Mouse (Mus musculus) CH12.LX (cell line): ENCODE measurements at regions not wholly inside any gene's neighbourhood (a gene's known extent, or its start where the extent isn't known, plus 50 kb on each side); places are given as distances from the start of the nearest gene placed in this dataset.

Experiments used
- DNase-seq: peaks from one replicate; pipeline ENCODE4 v3.0.0-alpha.2; 2013; ENCODE audit errors: extremely low read depth
- H3K27ac ChIP-seq: 2 replicates; pipeline ENCODE4 v1.5.1; 2012; ENCODE audit warnings: low read depth, mild to moderate bottlenecking, control low read depth, moderate library complexity; ENCODE audit not compliant: insufficient read depth
- H3K27me3 ChIP-seq: replicated peaks from 2 replicates; pipeline ENCODE3; 2012; ENCODE audit warnings: inconsistent platforms
- H3K36me3 ChIP-seq, 2 experiments: replicated peaks in 1 of 2; 2 replicates each; pipeline versions ENCODE3 to v1.6.1; 2012; ENCODE audit warnings: inconsistent platforms in 1 of 2, low read length in 1 of 2, mild to moderate bottlenecking in 1 of 2, mixed read lengths in 1 of 2, moderate library complexity in 1 of 2; ENCODE audit not compliant: control insufficient read depth in 1 of 2, insufficient read depth in 1 of 2
- H3K4me1 ChIP-seq, 2 experiments: 2 replicates each; pipeline ENCODE4 v1.6.1; 2012; ENCODE audit warnings: inconsistent platforms in 1 of 2, moderate library complexity in 1 of 2; ENCODE audit not compliant: insufficient read depth in 2 of 2, control insufficient read depth in 1 of 2
- H3K4me2 ChIP-seq: 2 replicates; pipeline ENCODE4 v1.6.1; 2012; ENCODE audit warnings: low read depth, mild to moderate bottlenecking, control low read depth; ENCODE audit not compliant: poor library complexity, insufficient read depth, severe bottlenecking
- H3K4me3 ChIP-seq, 3 experiments: fragments of 150-350 bp in 1 of 3; sonication (generic) in 1 of 3; replicated peaks in 1 of 3; 2 replicates each; pipeline versions ENCODE3 to v1.5.1; 2011 to 2012; ENCODE audit warnings: low read depth in 2 of 3, low read length in 2 of 3, mild to moderate bottlenecking in 2 of 3, moderate library complexity in 2 of 3, control low read depth in 1 of 3, improper control_type of control experiment in 1 of 3, inconsistent platforms in 1 of 3, mixed read lengths in 1 of 3; ENCODE audit not compliant: poor library complexity in 1 of 3
- H3K79me2 ChIP-seq: replicated peaks from 2 replicates; pipeline ENCODE4 v1.6.1; 2012; ENCODE audit warnings: mild to moderate bottlenecking, moderate library complexity; ENCODE audit not compliant: control insufficient read depth, poor library complexity, insufficient read depth, severe bottlenecking; ENCODE audit errors: extremely low read depth
- H3K9ac ChIP-seq: 2 replicates; pipeline ENCODE4 v1.6.1; 2012; ENCODE audit warnings: low read depth, mild to moderate bottlenecking, control low read depth, moderate library complexity; ENCODE audit not compliant: insufficient read depth
- H3K9me3 ChIP-seq: replicated peaks from 2 replicates; pipeline ENCODE3; 2012; ENCODE audit warnings: low read length, inconsistent platforms, mixed read lengths
- BHLHE40 ChIP-seq: IDR thresholded peaks from 2 replicates; pipeline ENCODE4 v1.6.1; 2011; ENCODE audit warnings: mild to moderate bottlenecking, low read depth, low read length, improper control_type of control experiment
- CHD2 ChIP-seq: IDR thresholded peaks from 2 replicates; pipeline ENCODE4 v1.6.1; 2011; ENCODE audit warnings: low read length, improper control_type of control experiment
- CTCF ChIP-seq, 2 experiments: IDR thresholded peaks in 1 of 2; conservative IDR thresholded peaks in 1 of 2; 2 replicates each; pipeline ENCODE4 v1.5.1; 2011 to 2012; ENCODE audit warnings: low read depth in 2 of 2, low read length in 2 of 2, improper control_type of control experiment in 1 of 2, inconsistent platforms in 1 of 2, mild to moderate bottlenecking in 1 of 2, moderate library complexity in 1 of 2
- ELF1 ChIP-seq: IDR thresholded peaks from 2 replicates; pipeline ENCODE4 v1.6.1; 2014; ENCODE audit warnings: low read depth, mild to moderate bottlenecking, inconsistent platforms, low read length, improper control_type of control experiment
- EP300 ChIP-seq: IDR thresholded peaks from 2 replicates; pipeline ENCODE4 v1.6.1; 2011; ENCODE audit warnings: low read length, improper control_type of control experiment
- ETS1 ChIP-seq: conservative IDR thresholded peaks from 2 replicates; pipeline ENCODE4 v1.6.1; 2012; ENCODE audit warnings: low read depth, mild to moderate bottlenecking, inconsistent platforms, low read length, improper control_type of control experiment, moderate library complexity
- HCFC1 ChIP-seq: IDR thresholded peaks from 2 replicates; pipeline ENCODE4 v1.6.1; 2012; ENCODE audit warnings: low read depth, mild to moderate bottlenecking, inconsistent platforms, low read length, improper control_type of control experiment
- IRF4 ChIP-seq: IDR thresholded peaks from 2 replicates; pipeline ENCODE4 v1.6.1; 2014; ENCODE audit warnings: low read depth, mild to moderate bottlenecking, inconsistent platforms, low read length, improper control_type of control experiment
- JUND ChIP-seq: conservative IDR thresholded peaks from 2 replicates; pipeline ENCODE4 v1.6.1; 2011; ENCODE audit warnings: low read depth, low read length, improper control_type of control experiment
- KAT2A ChIP-seq: IDR thresholded peaks from 2 replicates; pipeline ENCODE4 v1.6.1; 2012; ENCODE audit warnings: low read length, improper control_type of control experiment, inconsistent platforms; ENCODE audit not compliant: insufficient replicate concordance
- MAFK ChIP-seq: IDR thresholded peaks from 2 replicates; pipeline ENCODE4 v1.6.1; 2011; ENCODE audit warnings: low read length, improper control_type of control experiment; ENCODE audit not compliant: insufficient replicate concordance
- MAX ChIP-seq: IDR thresholded peaks from 2 replicates; pipeline ENCODE4 v1.6.1; 2011; ENCODE audit warnings: low read length, improper control_type of control experiment
- MAZ ChIP-seq: IDR thresholded peaks from 2 replicates; pipeline ENCODE4 v1.6.1; 2012; ENCODE audit warnings: low read depth, mild to moderate bottlenecking, inconsistent platforms, low read length, improper control_type of control experiment, moderate library complexity
- MEF2A ChIP-seq: IDR thresholded peaks from 2 replicates; pipeline ENCODE4 v1.6.1; 2014; ENCODE audit warnings: low read depth, mild to moderate bottlenecking, inconsistent platforms, low read length, improper control_type of control experiment, borderline replicate concordance
- MXI1 ChIP-seq: IDR thresholded peaks from 2 replicates; pipeline ENCODE4 v1.6.1; 2011; ENCODE audit warnings: mild to moderate bottlenecking, low read depth, low read length, improper control_type of control experiment
- NRF1 ChIP-seq: IDR thresholded peaks from 2 replicates; pipeline ENCODE4 v1.6.1; 2014; ENCODE audit warnings: low read depth, mild to moderate bottlenecking, inconsistent platforms, low read length, improper control_type of control experiment, moderate library complexity
- POLR2A ChIP-seq: IDR thresholded peaks from 2 replicates; pipeline ENCODE4 v1.6.1; 2011; ENCODE audit warnings: low read depth, mild to moderate bottlenecking, improper control_type of control experiment, low read length
- POLR2AphosphoS2 ChIP-seq: IDR thresholded peaks from 2 replicates; pipeline ENCODE4 v1.6.1; 2011; ENCODE audit warnings: low read depth, low read length, improper control_type of control experiment
- RCOR1 ChIP-seq: conservative IDR thresholded peaks from 2 replicates; pipeline ENCODE4 v1.6.1; 2012; ENCODE audit warnings: low read depth, mild to moderate bottlenecking, inconsistent platforms, low read length, improper control_type of control experiment
- SIN3A ChIP-seq: IDR thresholded peaks from 2 replicates; pipeline ENCODE4 v1.6.1; 2012; ENCODE audit warnings: low read length, improper control_type of control experiment, inconsistent platforms
- SMC3 ChIP-seq: IDR thresholded peaks from 2 replicates; pipeline ENCODE4 v1.6.1; 2011; ENCODE audit warnings: low read depth, low read length, improper control_type of control experiment
- TBP ChIP-seq: conservative IDR thresholded peaks from 2 replicates; pipeline ENCODE4 v1.6.1; 2011; ENCODE audit warnings: low read depth, low read length, improper control_type of control experiment
- TCF12 ChIP-seq: IDR thresholded peaks from 2 replicates; pipeline ENCODE4 v1.6.1; 2014; ENCODE audit warnings: low read depth, mild to moderate bottlenecking, inconsistent platforms, low read length, improper control_type of control experiment
- USF2 ChIP-seq: conservative IDR thresholded peaks from 2 replicates; pipeline ENCODE4 v1.6.1; 2011; ENCODE audit warnings: low read depth, low read length, improper control_type of control experiment
- ZC3H11A ChIP-seq: IDR thresholded peaks from 2 replicates; pipeline ENCODE4 v1.6.1; 2012; ENCODE audit warnings: low read depth, mild to moderate bottlenecking, inconsistent platforms, low read length, improper control_type of control experiment
- ZKSCAN1 ChIP-seq: IDR thresholded peaks from 2 replicates; pipeline ENCODE4 v1.6.1; 2012; ENCODE audit warnings: low read depth, inconsistent platforms, low read length, improper control_type of control experiment, borderline replicate concordance
- ZMIZ1 ChIP-seq: IDR thresholded peaks from 2 replicates; pipeline ENCODE4 v1.6.1; 2012; ENCODE audit warnings: low read depth, mild to moderate bottlenecking, inconsistent platforms, low read length, improper control_type of control experiment
- ZNF384 ChIP-seq: IDR thresholded peaks from 2 replicates; pipeline ENCODE4 v1.6.1; 2012; ENCODE audit warnings: low read depth, low read length, improper control_type of control experiment, inconsistent platforms
- dilution Hi-C: fragments of 300-500 bp; cut with MboI; formaldehyde crosslinking; loops from 2 replicates; pipeline ENCODE4 v1.14.3; 2020; ENCODE audit warnings: low sequenced_read_pairs; ENCODE audit not compliant: extremely low pct_unique_long_range_greater_than_20kb, extremely low pct_ligation_motif_present
- in situ Hi-C: fragments of 300-500 bp; cut with MboI; formaldehyde crosslinking; loops from 3 replicates; pipeline ENCODE4 v1.14.3; 2019; ENCODE audit warnings: low sequenced_read_pairs, low pct_ligation_motif_present, low pct_unique_long_range_greater_than_20kb, mixed read lengths

DNA sequence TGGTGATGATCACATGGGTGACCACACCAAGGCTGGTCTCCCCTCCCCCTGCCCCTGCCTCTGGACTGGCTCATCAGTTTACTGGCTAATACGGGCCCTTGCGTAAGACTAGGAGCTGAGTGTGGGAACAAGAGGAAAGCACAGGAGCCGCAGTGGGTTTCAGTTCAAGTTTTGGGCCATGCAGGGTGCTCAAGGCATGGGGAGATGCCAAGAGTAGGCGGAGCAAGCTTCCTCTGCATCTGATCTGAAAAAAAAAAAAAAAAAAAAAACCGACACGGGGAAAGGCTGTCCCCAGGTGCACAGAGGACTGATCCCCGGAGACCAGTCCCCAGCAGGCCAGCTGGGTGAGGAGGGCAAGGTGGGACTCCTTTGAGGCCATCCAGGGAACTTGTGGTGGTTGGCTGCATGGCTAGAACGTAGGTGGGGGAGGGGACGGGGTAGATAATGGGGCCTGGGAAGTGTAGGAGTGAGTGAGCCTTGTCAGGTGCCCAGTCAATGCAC is 62.9 kb upstream of the Klf13 start:
- no peaks in the 10 kb centered on the region for H3K79me2 ChIP-seq
- H3K9ac ChIP-seq, result no peak overlapping the region
- no peak overlapping the region for H3K27ac ChIP-seq
- H3K4me3 ChIP-seq, result no peak overlapping the region
- H3K4me1 ChIP-seq, result peaks cover 46 to 73% of the 10 kb centered on the region in 2 experiments
- H3K27me3 ChIP-seq, result no peaks in the 10 kb centered on the region
- in situ Hi-C loops (loop anchor here (10.0 kb wide), 1 partner anchor 63 kb away; no protein-coding TSS in a partner anchor), dilution Hi-C loops (no loop called here)
- peak overlapping the region; percentile 16; the same call in 1 of the 2 replicates for H3K4me2 ChIP-seq
- no peaks in the 10 kb centered on the region for H3K36me3 ChIP-seq
- no peaks in the 10 kb centered on the region for H3K9me3 ChIP-seq
- peak; percentile 73 for TF ChIP-seq EP300
- TF ChIP-seq ETS1, result peak; percentile 71; the same call in 1 of the 2 replicates
- no peak for TF ChIP-seq TBP
- peak; percentile 74 for TF ChIP-seq MEF2A
- peak; percentile 84 for TF ChIP-seq CHD2
- 0 out of 2 replicates have a peak, but pooled peaks have one; percentile 53 for TF ChIP-seq MAFK
- TF ChIP-seq ELF1, result no peak
- peak; percentile 10; the same call in 1 of the 2 replicates for TF ChIP-seq SMC3
- TF ChIP-seq MXI1, result no peak
- peak; percentile 86 for TF ChIP-seq ZNF384
- no peak for TF ChIP-seq MAX
- peak; percentile 96 for TF ChIP-seq TCF12
- no peak for TF ChIP-seq KAT2A
- TF ChIP-seq JUND, result no peak
- TF ChIP-seq NRF1, result no peak
- peak; percentile 78 for TF ChIP-seq IRF4
- TF ChIP-seq BHLHE40, result peak; percentile 46; the same call in 1 of the 2 replicates
- peak; percentile 67 for DNase-seq

DNA sequence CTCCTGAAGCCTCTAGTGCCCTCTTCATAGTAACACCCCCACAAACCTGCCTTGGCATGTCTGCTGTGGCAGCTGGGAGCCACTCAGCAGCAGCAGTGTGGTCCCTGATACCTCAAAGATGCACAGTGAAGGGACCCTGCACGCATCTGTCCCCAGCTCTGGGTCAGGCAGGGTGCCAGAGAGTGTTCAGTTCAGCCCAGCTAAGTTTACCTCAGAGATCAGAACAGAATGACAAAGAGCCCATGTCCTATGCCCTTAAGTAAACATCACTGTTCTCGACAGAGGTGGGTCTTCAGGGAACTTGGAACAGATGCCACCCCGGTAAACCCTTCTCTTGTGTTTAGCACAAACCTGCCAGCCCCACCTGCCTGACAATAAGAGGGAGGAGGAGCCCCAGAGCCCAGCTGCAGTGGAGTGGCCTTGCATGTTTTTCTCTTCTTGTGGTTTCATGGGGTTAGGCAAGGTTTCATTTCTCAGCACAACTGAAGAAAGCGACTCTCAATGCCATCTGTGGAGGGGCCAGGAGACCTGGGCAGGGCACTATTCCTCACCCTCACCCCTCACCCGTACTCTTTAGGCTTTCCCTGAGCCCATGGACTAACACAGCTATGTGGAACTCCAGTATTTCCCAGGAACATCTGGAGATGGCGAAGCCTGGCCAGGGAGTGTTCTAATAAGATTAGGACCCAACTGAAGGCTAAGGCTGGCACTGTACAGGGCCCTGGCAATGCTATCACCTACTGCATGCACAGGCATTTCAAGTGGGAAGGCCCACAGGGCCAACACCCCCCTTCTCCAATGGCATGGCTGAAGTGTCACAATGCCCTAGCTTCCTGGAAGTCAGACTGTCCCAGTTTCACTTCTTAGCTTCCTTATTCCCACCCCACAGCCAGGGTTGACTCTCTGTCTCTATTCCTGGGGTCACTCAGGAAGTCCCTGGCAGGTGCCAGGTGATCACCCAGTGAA is 60.6 kb upstream of the Klf13 start:
- no peaks in the 10 kb centered on the region for H3K9me3 ChIP-seq
- peak overlapping the region; percentile 32; the same call in 1 of the 2 replicates for H3K4me2 ChIP-seq
- H3K4me1 ChIP-seq, result peaks cover 30 to 53% of the 10 kb centered on the region in 2 experiments
- dilution Hi-C loops (no loop called here), in situ Hi-C loops (no loop called here)
- H3K4me3 ChIP-seq, result no peak overlapping the region
- peak overlapping the region; percentile 79 for H3K27ac ChIP-seq
- H3K36me3 ChIP-seq, result no peaks in the 10 kb centered on the region
- H3K27me3 ChIP-seq, result no peaks in the 10 kb centered on the region
- H3K9ac ChIP-seq, result peak overlapping the region; percentile 28; the same call in 1 of the 2 replicates
- no peaks in the 10 kb centered on the region for H3K79me2 ChIP-seq
- DNase-seq, result peak; percentile 69
- TF ChIP-seq ETS1, result peak; percentile 52
- TF ChIP-seq TCF12, result peak; percentile 99
- peak; percentile 71; the same call in 1 of the 2 replicates for TF ChIP-seq MAZ
- TF ChIP-seq NRF1, result no peak
- no peak for TF ChIP-seq ZKSCAN1
- no peak for TF ChIP-seq USF2
- no peak for TF ChIP-seq KAT2A
- peak; percentile 35; the same call in 1 of the 2 replicates for TF ChIP-seq CHD2
- peak; percentile 30; the same call in 1 of the 2 replicates for TF ChIP-seq ZNF384
- TF ChIP-seq POLR2AphosphoS2, result no peak
- TF ChIP-seq POLR2A, result no peak
- TF ChIP-seq SIN3A, result peak; percentile 34; the same call in 1 of the 2 replicates
- no peak for TF ChIP-seq ZMIZ1
- TF ChIP-seq RCOR1, result peak; percentile 31; the same call in 1 of the 2 replicates
- no peak for TF ChIP-seq ZC3H11A
- peak; percentile 30; the same call in 1 of the 2 replicates for TF ChIP-seq MEF2A
- TF ChIP-seq CTCF (conservative IDR thresholded peaks at IDR 0.05 in 1 of 2, IDR thresholded peaks at IDR 0.05 in 1 of 2; ENCODE audit: low read depth in 2 of 2, low read length in 2 of 2), result 0 out of 4 replicates have a peak, but pooled peaks of 1 of the 2 experiments have one; percentile 10
- TF ChIP-seq IRF4, result peak; percentile 84
- TF ChIP-seq MXI1, result no peak
- no peak for TF ChIP-seq HCFC1
